Mouse (Mus musculus) layer of hippocampus, postnatal 36 days (tissue): Measurements from ENCODE around the gene Spatc1l. TPM values are rescaled to one million over a fixed set of nuclear protein-coding genes. Genes with fewer than 3 reads are reported as not detected.

Experiments
- DNase-seq, 2 experiments: peaks; one replicate each; pipeline ENCODE4 v3.0.0; 2022
- total RNA-seq, 2 experiments: library from RNA; stranded (reverse); gene quantifications; 2 replicates each; pipeline ENCODE4 v1.2.3; 2021

Gene Spatc1l
- not detected for total RNA-seq

GRCm38 (mm10) chr10:76561972-76562371, at the start of gene Spatc1l:
TSS of gene Spatc1l (plus strand) at chr10:76562272.
- no peak for DNase-seq

GRCm38 (mm10) chr10:76512965-76513583, 49.0 kb upstream of the Spatc1l start:
- peak; percentile 18 to 27 for DNase-seq

- DNase-seq, result no peak
Observed at GRCm38 (mm10) chr10:76530922-76531321, 31.1 kb upstream of the Spatc1l start.

GRCm38 (mm10) chr10:76531375-76531774, 30.7 kb upstream of the Spatc1l start, which contains the start of gene Lss:
TSS of gene Lss (plus strand) at chr10:76531588.
- DNase-seq, result peak; percentile 96 to 97

- no peak for DNase-seq
Observed at GRCm38 (mm10) chr10:76531828-76532227, 30.2 kb upstream of the Spatc1l start.

- no peak for DNase-seq
Observed at GRCm38 (mm10) chr10:76535526-76535925, 26.5 kb upstream of the Spatc1l start.

GRCm38 (mm10) chr10:76537619-76538018, 24.5 kb upstream of the Spatc1l start:
- no peak for DNase-seq

GRCm38 (mm10) chr10:76541336-76542085, 20.6 kb upstream of the Spatc1l start:
- DNase-seq, result no peak

GRCm38 (mm10) chr10:76542636-76543375, 19.3 kb upstream of the Spatc1l start:
- no peak for DNase-seq

- no peak for DNase-seq
Observed at GRCm38 (mm10) chr10:76546566-76546965, 15.5 kb upstream of the Spatc1l start.

GRCm38 (mm10) chr10:76548218-76548617, 13.9 kb upstream of the Spatc1l start:
- DNase-seq, result no peak

- no peak for DNase-seq
Observed at GRCm38 (mm10) chr10:76550458-76550857, 11.6 kb upstream of the Spatc1l start.

- no peak for DNase-seq
Observed at GRCm38 (mm10) chr10:76551556-76551955, 10.5 kb upstream of the Spatc1l start.

- DNase-seq, result no peak
Observed at GRCm38 (mm10) chr10:76554061-76554460, 8.0 kb upstream of the Spatc1l start.

- no peak for DNase-seq
Observed at GRCm38 (mm10) chr10:76569996-76570685, 8.1 kb downstream of the Spatc1l start.

- DNase-seq, result no peak
Observed at GRCm38 (mm10) chr10:76571070-76571469, 9.0 kb downstream of the Spatc1l start.

- DNase-seq, result no peak
Observed at GRCm38 (mm10) chr10:76572151-76572550, 10.1 kb downstream of the Spatc1l start.

GRCm38 (mm10) chr10:76575374-76575773, 13.3 kb downstream of the Spatc1l start, which contains the start of gene Ftcd:
TSS of gene Ftcd (plus strand) at chr10:76575648.
- no peak for DNase-seq

GRCm38 (mm10) chr10:76576920-76577319, 14.8 kb downstream of the Spatc1l start:
- DNase-seq, result no peak

- DNase-seq, result no peak
Observed at GRCm38 (mm10) chr10:76584138-76584537, 22.1 kb downstream of the Spatc1l start.

- no peak for DNase-seq
Observed at GRCm38 (mm10) chr10:76586190-76586589, 24.1 kb downstream of the Spatc1l start.

- no peak for DNase-seq
Observed at GRCm38 (mm10) chr10:76590197-76590596, 28.1 kb downstream of the Spatc1l start.

- no peak for DNase-seq
Observed at GRCm38 (mm10) chr10:76596338-76596737, 34.3 kb downstream of the Spatc1l start.
